Mouse (Mus musculus): ENCODE results near the gene Ccng1. TPM values are rescaled to one million over a fixed set of nuclear protein-coding genes. Genes with fewer than 3 reads are reported as not detected.
"Not testable (repeated sequence)": the region's sequence is repeated elsewhere in the genome, so short reads cannot be mapped to it uniquely, and the experiment has no call there.

Ccng1 gene
- polyA plus RNA-seq, 1 experiment from 2014 or later, result 31.2 TPM

DNA sequence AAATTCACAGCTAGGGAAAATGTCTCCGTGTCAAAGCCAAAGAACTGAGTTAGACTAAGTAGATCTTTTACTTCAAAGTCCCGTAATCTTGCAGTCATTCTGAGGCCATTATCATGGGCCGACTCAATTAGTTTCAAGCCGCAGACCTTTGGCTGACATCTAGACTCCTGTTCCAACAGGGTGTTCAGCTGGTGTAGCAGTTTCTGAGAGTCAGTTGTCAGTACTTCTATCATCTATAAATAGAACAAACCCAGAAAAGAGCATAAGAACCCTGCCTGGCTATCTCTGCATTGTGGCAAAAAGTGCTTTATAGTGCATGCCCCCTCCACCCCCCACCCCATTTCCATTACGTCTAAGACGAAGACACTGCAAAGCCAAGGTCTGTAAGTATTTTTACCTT is 1.3 kb downstream of the Ccng1 start:
- Histone ChIP-seq H3K27me3 (replicated peaks; ENCODE audit: low read depth, poor library complexity, severe bottlenecking) (no peaks in the 10 kb centered on the region), H3K4me3 (no peak overlapping the region), H3K4me1 (peaks cover 20% of the 10 kb centered on the region), H3K9me3 (no peaks in the 10 kb centered on the region), H3K27ac (replicated peaks) (no peak overlapping the region), H3K36me3 (replicated peaks) (peaks cover 12% of the 10 kb centered on the region)
- DNase-seq (ENCODE audit: low spot score), result no peak
- 78% methylated on average over 6 of the region's 6 CpGs for WGBS

DNA sequence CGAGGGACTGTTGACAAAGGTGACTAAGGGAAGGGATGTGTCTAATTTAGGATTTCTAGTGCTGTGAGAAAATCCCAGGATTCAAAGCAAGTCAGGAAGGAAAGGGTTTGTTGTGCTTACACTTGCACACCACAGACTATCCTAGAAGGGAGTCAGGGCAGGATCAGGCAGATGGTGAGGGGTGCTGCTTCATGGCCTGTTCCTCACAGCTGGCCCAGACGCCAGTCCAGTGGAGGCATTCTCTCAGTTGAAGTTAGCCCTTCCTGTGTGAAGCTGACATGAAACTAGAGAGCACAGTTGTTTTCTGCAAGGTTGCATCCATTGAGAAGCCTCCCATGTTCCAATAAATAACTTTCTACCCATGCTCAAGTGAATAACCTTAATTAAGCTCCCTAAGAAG is 7.4 kb downstream of the Ccng1 start:
- H3K4me1 ChIP-seq, result no peaks in the 10 kb centered on the region
- H3K36me3 ChIP-seq (replicated peaks), result peaks cover 17% of the 10 kb centered on the region
- no peak for DNase-seq (ENCODE audit: low spot score)
- WGBS, result 86% methylated on average over 2 of the region's 2 CpGs
- no peak overlapping the region for H3K4me3 ChIP-seq
- no peak overlapping the region for H3K27ac ChIP-seq (replicated peaks)
- no peaks in the 10 kb centered on the region for H3K9me3 ChIP-seq
- H3K27me3 ChIP-seq (replicated peaks; ENCODE audit: low read depth, poor library complexity, severe bottlenecking), result no peaks in the 10 kb centered on the region

DNA sequence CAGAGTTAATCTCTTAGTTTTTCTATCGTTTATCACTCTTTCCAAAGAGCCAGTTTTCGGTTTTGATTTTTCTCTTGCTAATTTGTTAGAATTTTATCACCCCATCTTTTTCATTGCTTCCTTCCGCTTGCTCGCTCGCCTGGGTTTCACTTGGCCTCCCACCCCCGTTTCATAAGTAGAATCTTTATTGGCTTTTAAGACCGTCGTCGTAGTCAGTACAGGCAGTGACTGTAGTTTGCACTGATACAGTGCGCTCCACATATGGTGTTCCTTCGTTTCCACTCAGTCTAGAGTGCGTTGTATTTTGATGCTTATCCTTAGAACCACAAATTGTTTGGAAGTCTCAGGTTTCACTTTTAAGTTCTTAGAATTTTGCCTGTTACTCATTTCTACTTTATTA is 8.8 kb downstream of the Ccng1 start:
- 91% methylated on average over 12 of the region's 12 CpGs for WGBS
- no peak overlapping the region for H3K27ac ChIP-seq (replicated peaks)
- peaks cover 21% of the 10 kb centered on the region for H3K36me3 ChIP-seq (replicated peaks)
- H3K4me1 ChIP-seq, result no peaks in the 10 kb centered on the region
- H3K9me3 ChIP-seq, result no peaks in the 10 kb centered on the region
- no peak for DNase-seq (ENCODE audit: low spot score)
- no peaks in the 10 kb centered on the region for H3K27me3 ChIP-seq (replicated peaks; ENCODE audit: low read depth, poor library complexity, severe bottlenecking)
- H3K4me3 ChIP-seq, result no peak overlapping the region

DNA sequence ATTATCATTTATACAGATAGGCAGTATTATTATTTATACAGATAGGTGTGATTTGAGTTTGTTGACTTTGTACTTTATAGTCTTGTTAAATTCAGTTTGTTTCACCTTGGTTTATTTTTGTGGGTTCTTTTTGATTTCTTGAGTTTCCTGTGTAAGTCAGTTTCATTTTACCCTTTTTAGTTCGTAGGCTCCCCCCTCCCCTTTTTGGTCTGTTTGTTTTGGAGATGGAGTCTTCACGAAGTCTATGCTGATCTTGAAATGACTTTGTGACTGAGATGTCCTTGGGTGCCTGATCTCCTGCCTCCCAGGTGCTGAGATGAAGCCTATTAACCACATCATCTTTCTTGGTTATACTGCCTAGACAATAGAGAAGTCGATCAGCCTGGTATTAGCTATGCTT is 10.8 kb downstream of the Ccng1 start:
- DNase-seq (ENCODE audit: low spot score), result no peak
- Histone ChIP-seq H3K9me3 (no peaks in the 10 kb centered on the region), H3K4me1 (no peaks in the 10 kb centered on the region), H3K27me3 (replicated peaks; ENCODE audit: low read depth, poor library complexity, severe bottlenecking) (no peaks in the 10 kb centered on the region), H3K4me3 (no peak overlapping the region), H3K27ac (replicated peaks) (no peak overlapping the region), H3K36me3 (replicated peaks) (peaks cover 32% of the 10 kb centered on the region)
- 84% methylated on average over 3 of the region's 3 CpGs for WGBS

DNA sequence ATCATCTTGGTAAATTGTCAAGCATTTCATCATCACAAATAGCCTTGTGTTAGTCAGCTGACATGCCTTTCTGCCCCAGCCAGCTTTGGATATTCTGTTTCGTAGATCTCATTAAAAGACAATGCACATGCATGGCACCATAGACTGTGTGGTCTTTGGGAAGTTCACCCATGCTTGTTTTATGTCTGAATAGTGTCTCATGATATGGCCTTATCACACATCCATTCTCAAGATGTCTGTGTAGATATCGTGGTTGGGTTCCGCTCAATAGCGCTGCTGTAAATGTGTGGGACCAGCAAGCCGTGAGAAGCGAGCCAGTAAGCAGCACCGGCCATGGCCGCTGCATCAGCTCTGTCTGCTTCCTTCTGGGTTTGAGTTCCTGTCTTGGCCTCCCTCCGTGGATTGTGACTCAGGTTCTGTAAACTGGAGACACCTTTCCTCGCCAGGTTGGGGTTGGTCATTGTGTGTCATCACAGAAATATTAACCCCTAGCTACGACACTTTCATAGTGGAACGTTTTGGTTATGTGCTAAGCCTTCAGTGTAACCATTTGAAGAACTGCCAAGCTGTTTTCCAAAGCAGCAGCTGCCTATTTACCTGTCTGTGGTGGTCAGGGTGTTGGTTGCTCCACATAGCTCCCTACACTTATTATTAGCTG is 13.4 kb downstream of the Ccng1 start:
- H3K4me1 ChIP-seq, result no peaks in the 10 kb centered on the region
- peaks cover 58% of the 10 kb centered on the region for H3K36me3 ChIP-seq (replicated peaks)
- no peak overlapping the region for H3K4me3 ChIP-seq
- 92% methylated on average over 12 of the region's 12 CpGs for WGBS
- DNase-seq (ENCODE audit: low spot score), result no peak
- no peaks in the 10 kb centered on the region for H3K27me3 ChIP-seq (replicated peaks; ENCODE audit: low read depth, poor library complexity, severe bottlenecking)
- H3K9me3 ChIP-seq, result no peaks in the 10 kb centered on the region
- H3K27ac ChIP-seq (replicated peaks), result no peak overlapping the region

DNA sequence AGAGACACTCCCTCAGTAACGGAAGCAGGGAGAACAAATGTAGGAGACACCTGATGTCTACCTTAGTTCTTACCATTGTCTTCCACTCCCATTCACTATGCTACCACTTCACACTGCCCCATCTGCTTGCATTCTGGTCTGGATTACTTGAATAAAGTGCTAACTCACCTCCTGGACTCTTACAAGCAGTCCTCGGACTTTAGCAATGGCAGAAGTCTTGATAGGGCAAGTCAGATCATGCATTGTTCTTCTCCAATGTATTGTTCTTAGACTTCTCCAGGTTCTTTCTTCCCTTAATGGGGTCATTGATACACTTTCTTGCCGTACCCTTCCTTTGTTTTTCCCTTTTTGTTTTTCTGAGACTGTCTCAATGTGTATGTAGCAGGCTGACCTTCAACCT is 17.7 kb downstream of the Ccng1 start:
- Histone ChIP-seq H3K9me3 (no peaks in the 10 kb centered on the region), H3K36me3 (replicated peaks) (peaks cover 70% of the 10 kb centered on the region), H3K27ac (replicated peaks) (no peak overlapping the region), H3K4me3 (no peak overlapping the region), H3K27me3 (replicated peaks; ENCODE audit: low read depth, poor library complexity, severe bottlenecking) (no peaks in the 10 kb centered on the region), H3K4me1 (peaks cover 16% of the 10 kb centered on the region)
- 86% methylated on average over 3 of the region's 3 CpGs for WGBS
- no peak for DNase-seq (ENCODE audit: low spot score)

DNA sequence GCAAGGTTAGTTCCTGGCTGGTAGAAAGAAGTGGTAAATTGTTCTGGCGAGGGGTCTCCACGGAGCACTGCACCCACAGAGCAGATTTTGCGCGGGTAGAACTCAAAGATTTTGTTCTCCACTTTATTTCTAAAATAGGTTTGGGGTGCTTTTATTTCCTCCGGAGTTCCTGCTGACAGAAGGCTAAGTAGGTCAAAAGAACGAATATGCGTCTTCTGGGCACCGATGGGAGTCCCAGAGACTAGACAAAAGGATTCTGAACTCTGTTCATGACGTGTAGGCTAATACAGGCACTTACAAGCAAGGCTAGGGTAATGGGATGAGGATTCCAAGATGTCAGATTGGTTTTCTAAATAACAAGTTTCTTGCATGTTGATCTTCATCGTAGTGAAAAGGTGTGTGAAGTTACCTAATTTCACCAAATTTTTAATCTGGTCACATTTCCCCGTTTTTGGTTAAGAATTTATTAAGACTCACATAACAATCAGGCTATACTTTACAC is 20.8 kb downstream of the Ccng1 start:
- no peaks in the 10 kb centered on the region for H3K9me3 ChIP-seq
- H3K27me3 ChIP-seq (replicated peaks; ENCODE audit: low read depth, poor library complexity, severe bottlenecking), result no peaks in the 10 kb centered on the region
- 7% methylated on average over 11 of the region's 11 CpGs for WGBS
- H3K4me3 ChIP-seq, result peak overlapping the region; percentile 93
- H3K36me3 ChIP-seq (replicated peaks), result peaks cover 59% of the 10 kb centered on the region
- peaks cover 24% of the 10 kb centered on the region for H3K4me1 ChIP-seq
- H3K27ac ChIP-seq (replicated peaks), result peak overlapping the region; percentile 96
- peak; percentile 12 for DNase-seq (ENCODE audit: low spot score)

DNA sequence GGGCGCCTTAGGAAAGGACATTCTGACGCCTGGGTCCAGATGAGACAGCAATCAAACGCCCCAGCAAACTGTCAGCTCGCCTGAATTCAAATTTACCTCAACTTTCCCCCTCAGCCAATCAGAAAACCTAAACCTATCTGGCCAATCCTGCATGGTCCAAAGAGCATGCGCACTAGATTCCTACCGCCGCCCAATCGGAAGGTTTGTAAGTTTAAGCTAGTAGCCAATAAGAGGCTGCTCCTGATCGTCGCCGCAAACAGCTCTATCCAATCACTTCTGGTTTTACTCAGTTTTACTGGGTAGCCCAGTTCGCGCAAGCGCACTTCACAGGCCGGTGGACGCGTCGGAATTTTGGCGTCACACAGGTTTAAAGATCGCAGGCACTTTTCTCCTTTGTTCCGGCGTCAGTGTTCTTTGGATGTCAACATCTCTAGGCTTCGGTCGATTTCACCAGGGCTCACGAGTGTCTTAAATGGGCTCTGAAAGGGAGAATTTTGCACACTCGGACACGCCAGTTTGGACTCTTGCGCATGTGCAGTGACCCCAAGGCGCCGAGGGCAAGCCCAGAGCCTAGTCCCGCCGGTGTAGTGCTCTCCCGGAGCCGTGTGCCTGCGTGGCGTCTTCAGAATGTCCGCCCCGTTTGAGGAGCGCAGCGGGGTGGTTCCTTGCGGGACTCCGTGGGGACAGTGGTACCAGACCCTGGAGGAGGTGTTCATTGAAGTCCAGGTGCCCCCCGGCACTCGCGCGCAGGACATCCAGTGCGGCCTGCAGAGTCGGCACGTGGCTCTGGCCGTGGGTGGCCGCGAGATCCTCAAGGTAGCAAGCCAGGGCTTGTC is 21.6 kb downstream of the Ccng1 start, which contains the start of the genes Hmmr and Nudcd2:
Gene Hmmr, minus strand, starts transcription at position 84 of the 836 bp plus-strand sequence.
Gene Nudcd2, plus strand, starts transcription at position 329 of the 836 bp plus-strand sequence.
- under 1% methylated on average over 52 of the region's 52 CpGs for WGBS
- Histone ChIP-seq H3K27me3 (replicated peaks; ENCODE audit: low read depth, poor library complexity, severe bottlenecking) (no peaks in the 10 kb centered on the region), H3K4me1 (peaks cover 24% of the 10 kb centered on the region), H3K9me3 (no peaks in the 10 kb centered on the region), H3K4me3 (peak within 1 kb of the TSS; percentile 93), H3K36me3 (replicated peaks) (peaks cover 59% of the 10 kb centered on the region), H3K27ac (replicated peaks) (peak within 1 kb of the TSS; percentile 96)
- peak; percentile 94 for DNase-seq (ENCODE audit: low spot score)

DNA sequence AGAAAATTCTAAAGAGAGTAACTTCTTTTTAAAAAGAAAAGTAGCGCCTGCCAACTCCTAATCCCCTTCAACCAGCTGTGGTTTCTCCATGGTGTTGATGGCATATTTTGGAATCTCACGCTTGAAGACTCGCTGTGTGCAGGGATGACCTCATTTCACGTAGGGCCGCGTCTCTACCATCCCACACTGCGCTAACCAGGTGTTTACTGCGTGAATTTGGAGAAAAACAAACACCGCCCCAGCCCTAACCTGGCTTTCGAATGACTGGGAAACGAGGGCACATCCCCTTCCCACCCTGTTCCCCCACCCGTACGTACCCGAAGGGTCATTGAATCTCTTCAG is 22.1 kb downstream of the Ccng1 start:
- Histone ChIP-seq H3K36me3 (replicated peaks) (peaks cover 59% of the 10 kb centered on the region), H3K27ac (replicated peaks) (peak overlapping the region; percentile 90)
- no peak for DNase-seq (ENCODE audit: low spot score)

DNA sequence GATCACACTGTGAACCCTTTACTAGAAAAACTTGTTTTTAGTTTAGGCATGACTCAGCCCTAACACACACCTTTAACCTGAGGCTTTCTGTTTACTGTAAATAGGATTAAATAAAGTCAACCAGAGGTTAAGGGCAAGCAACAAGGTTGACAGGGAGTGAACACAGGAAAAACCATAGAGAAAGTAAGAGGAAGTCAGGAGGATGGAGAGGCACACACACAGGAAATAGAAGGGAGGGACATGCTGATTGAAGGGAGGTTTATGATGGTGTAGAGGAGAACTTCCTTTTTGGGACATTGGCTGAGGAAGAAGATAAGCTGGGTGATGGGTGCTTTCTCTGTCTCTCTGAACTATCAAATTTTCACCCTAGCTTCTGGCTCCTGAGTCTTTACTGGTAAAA is 36.8 kb downstream of the Ccng1 start:
- H3K4me1 ChIP-seq, result no peaks in the 10 kb centered on the region
- no peak overlapping the region for H3K4me3 ChIP-seq
- no peak overlapping the region for H3K27ac ChIP-seq (replicated peaks)
- no peaks in the 10 kb centered on the region for H3K9me3 ChIP-seq
- H3K36me3 ChIP-seq (replicated peaks), result peaks cover 100% of the 10 kb centered on the region
- H3K27me3 ChIP-seq (replicated peaks; ENCODE audit: low read depth, poor library complexity, severe bottlenecking), result no peaks in the 10 kb centered on the region
- DNase-seq (ENCODE audit: low spot score), result no peak

More for the DNA sequence above, 22.1 kb downstream of the Ccng1 start:
- 2% methylated on average over 14 of the region's 14 CpGs for WGBS
- Histone ChIP-seq H3K27me3 (replicated peaks; ENCODE audit: low read depth, poor library complexity, severe bottlenecking) (no peaks in the 10 kb centered on the region), H3K4me3 (peak overlapping the region; percentile 93), H3K4me1 (peaks cover 24% of the 10 kb centered on the region), H3K9me3 (no peaks in the 10 kb centered on the region)

DNA sequence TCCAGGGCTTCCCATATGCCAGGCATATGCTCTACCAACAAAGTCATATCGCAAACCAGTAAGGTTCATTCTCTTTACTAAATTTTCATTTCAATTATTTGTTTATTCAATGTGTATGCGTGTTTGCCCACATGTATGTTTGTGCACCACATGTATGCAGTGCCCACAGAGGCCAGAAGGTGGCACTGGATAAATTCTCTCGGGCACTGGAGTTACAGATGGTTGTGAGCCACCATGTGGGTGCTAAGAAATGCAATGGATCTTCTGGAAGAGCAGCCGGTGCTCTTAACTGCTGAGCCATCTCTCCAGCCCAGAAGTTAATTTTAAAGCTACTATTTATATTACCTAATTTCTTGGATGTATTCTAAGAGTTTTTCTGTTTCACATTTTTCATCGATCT is 39.6 kb downstream of the Ccng1 start:
- Histone ChIP-seq H3K36me3 (replicated peaks) (peaks cover 100% of the 10 kb centered on the region), H3K9me3 (no peaks in the 10 kb centered on the region), H3K4me3 (no peak overlapping the region), H3K27ac (replicated peaks) (no peak overlapping the region), H3K4me1 (no peaks in the 10 kb centered on the region), H3K27me3 (replicated peaks; ENCODE audit: low read depth, poor library complexity, severe bottlenecking) (no peaks in the 10 kb centered on the region)
- 94% methylated on average over 5 of the region's 5 CpGs for WGBS
- no peak for DNase-seq (ENCODE audit: low spot score)

DNA sequence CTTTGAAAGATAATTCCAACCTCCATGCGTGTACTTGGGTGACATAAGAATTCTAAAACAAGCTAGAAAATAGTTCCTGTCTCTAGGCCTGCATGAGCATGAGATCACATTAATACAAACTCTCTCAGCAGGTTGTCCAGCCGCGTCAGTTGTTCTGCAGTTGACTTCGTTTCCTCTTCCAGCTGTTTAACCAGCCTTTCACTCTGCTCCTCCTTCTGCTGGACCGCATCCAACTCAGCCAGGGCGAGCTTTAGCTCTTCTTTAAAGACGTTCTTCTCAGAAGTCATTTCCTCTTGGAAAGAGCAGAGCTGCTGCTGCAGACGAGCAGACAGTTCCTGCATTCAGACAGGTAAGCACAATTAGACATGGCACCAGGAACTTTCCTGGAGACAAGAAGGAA is 41.3 kb downstream of the Ccng1 start:
- Histone ChIP-seq H3K4me3 (no peak overlapping the region), H3K9me3 (no peaks in the 10 kb centered on the region), H3K36me3 (replicated peaks) (peaks cover 100% of the 10 kb centered on the region), H3K27me3 (replicated peaks; ENCODE audit: low read depth, poor library complexity, severe bottlenecking) (no peaks in the 10 kb centered on the region), H3K4me1 (no peaks in the 10 kb centered on the region), H3K27ac (replicated peaks) (no peak overlapping the region)
- 91% methylated on average over 8 of the region's 8 CpGs for WGBS
- DNase-seq (ENCODE audit: low spot score), result no peak

DNA sequence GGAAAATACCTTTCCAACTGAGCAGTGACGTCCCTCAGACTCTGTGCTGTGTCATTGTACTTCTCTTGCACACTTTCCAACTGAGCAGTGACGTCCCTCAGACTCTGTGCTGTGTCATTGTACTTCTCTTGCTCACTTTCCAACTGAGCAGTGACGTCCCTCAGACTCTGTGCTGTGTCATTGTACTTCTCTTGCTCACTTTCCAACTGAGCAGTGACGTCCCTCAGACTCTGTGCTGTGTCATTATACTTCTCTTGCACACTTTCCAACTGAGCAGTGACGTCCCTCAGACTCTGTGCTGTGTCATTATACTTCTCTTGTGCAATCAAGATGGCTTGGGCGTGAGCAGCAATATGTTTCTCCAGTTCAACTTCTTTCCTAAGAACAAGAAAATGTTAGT is 45.2 kb downstream of the Ccng1 start:
- not testable (repeated sequence) for DNase-seq (ENCODE audit: low spot score); H3K27me3 ChIP-seq (replicated peaks; ENCODE audit: low read depth, poor library complexity, severe bottlenecking); H3K4me3 ChIP-seq; H3K9me3 ChIP-seq; H3K27ac ChIP-seq (replicated peaks); H3K4me1 ChIP-seq
- peaks cover 99% of the 10 kb centered on the region for H3K36me3 ChIP-seq (replicated peaks)
- WGBS, result 91% methylated on average over 6 of the region's 6 CpGs

Measured in embryonic facial prominence, embryonic 10.5 days (tissue).